Mouse (Mus musculus) right cerebral cortex, postnatal 10 days (tissue): ENCODE data around the gene Baiap2l1.
"Not testable (repeated sequence)": the region's sequence is repeated elsewhere in the genome, so short reads cannot be mapped to it uniquely, and the experiment has no call there.

Experiments used
- DNase-seq, 2 experiments: peaks; one replicate each; pipeline ENCODE4 v3.0.0; 2021; ENCODE audit warnings: low spot score in 2 of 2

Gene Baiap2l1

GRCm38 (mm10) chr5:144357881-144358591 lies at the start of gene Baiap2l1:
TSS of gene Baiap2l1 (minus strand) at chr5:144358112.
- peak; percentile 66 to 68 for DNase-seq

GRCm38 (mm10) chr5:144406256-144406655 lies 48.3 kb upstream of the Baiap2l1 start:
- no peak for DNase-seq

GRCm38 (mm10) chr5:144400821-144401220 lies 42.9 kb upstream of the Baiap2l1 start:
- no peak for DNase-seq

GRCm38 (mm10) chr5:144397566-144397965 lies 39.7 kb upstream of the Baiap2l1 start:
- no peak for DNase-seq

- DNase-seq: no peak
Observed at GRCm38 (mm10) chr5:144394142-144394541, 36.2 kb upstream of the Baiap2l1 start.

- DNase-seq: peak; percentile 61 to 77
Observed at GRCm38 (mm10) chr5:144387851-144388250, 29.9 kb upstream of the Baiap2l1 start.

- DNase-seq: no peak
Observed at GRCm38 (mm10) chr5:144383936-144384335, 26.0 kb upstream of the Baiap2l1 start.

- DNase-seq: no peak
Observed at GRCm38 (mm10) chr5:144381782-144382181, 23.9 kb upstream of the Baiap2l1 start.

- DNase-seq: no peak
Observed at GRCm38 (mm10) chr5:144380689-144381088, 22.8 kb upstream of the Baiap2l1 start.

GRCm38 (mm10) chr5:144379431-144379830 lies 21.5 kb upstream of the Baiap2l1 start:
- no peak for DNase-seq

- DNase-seq: no peak
Observed at GRCm38 (mm10) chr5:144372885-144373284, 15.0 kb upstream of the Baiap2l1 start.

GRCm38 (mm10) chr5:144372177-144372576 lies 14.3 kb upstream of the Baiap2l1 start:
- DNase-seq: no peak

GRCm38 (mm10) chr5:144370986-144371385 lies 13.1 kb upstream of the Baiap2l1 start:
- no peak for DNase-seq

GRCm38 (mm10) chr5:144368661-144369205 lies 10.8 kb upstream of the Baiap2l1 start:
- DNase-seq: no peak

GRCm38 (mm10) chr5:144366551-144366950 lies 8.6 kb upstream of the Baiap2l1 start:
- not testable (repeated sequence) for DNase-seq

- no peak for DNase-seq
Observed at GRCm38 (mm10) chr5:144364680-144365357, 6.9 kb upstream of the Baiap2l1 start.

GRCm38 (mm10) chr5:144360346-144360745 lies 2.4 kb upstream of the Baiap2l1 start:
- DNase-seq: no peak

- DNase-seq: no peak
Observed at GRCm38 (mm10) chr5:144359886-144360285, 2.0 kb upstream of the Baiap2l1 start.

- no peak for DNase-seq
Observed at GRCm38 (mm10) chr5:144358592-144358917, 643 bp upstream of the Baiap2l1 start.

GRCm38 (mm10) chr5:144357551-144357880 lies 396 bp downstream of the Baiap2l1 start:
- no peak for DNase-seq

GRCm38 (mm10) chr5:144356776-144357455 lies 996 bp downstream of the Baiap2l1 start:
- DNase-seq: no peak

GRCm38 (mm10) chr5:144352250-144353047 lies 5.5 kb downstream of the Baiap2l1 start:
- no peak for DNase-seq
